Mouse (Mus musculus): ENCODE data around the gene Cbll1. TPM values are rescaled to one million over a fixed set of nuclear protein-coding genes. Genes with fewer than 3 reads are reported as not detected.

Gene Cbll1
- total and polyA plus RNA-seq, 3 experiments = 5.7 to 111 (median 16.3) TPM

- Histone ChIP-seq H3K27me3 (ENCODE audit: insufficient read depth, low read length) (peaks cover 22% of the 10 kb centered on the region), H3K9me3 (replicated peaks) (no peaks in the 10 kb centered on the region), H3K4me1 (ENCODE audit: insufficient read depth, low read depth, low read length) (peaks cover 4% of the 10 kb centered on the region), H3K36me3 (replicated peaks) (no peaks in the 10 kb centered on the region), H3K4me3 (ENCODE audit: low read depth, low read length) (no peak overlapping the region)
- DNase-seq (ENCODE audit: low spot score) (no peak), ATAC-seq (ENCODE audit: extremely low read depth, insufficient number of reproducible peaks, low FRiP score, poor library complexity, severe bottlenecking) (no peak)
- TF ChIP-seq TAL1 (conservative IDR thresholded peaks at IDR 0.05; ENCODE audit: low read depth, low read length) (no peak), GATA1 (IDR thresholded peaks at IDR 0.05; ENCODE audit: borderline replicate concordance, low read length) (no peak), POLR2AphosphoS5 (IDR thresholded peaks at IDR 0.05; ENCODE audit: insufficient replicate concordance, low read depth, low read length) (no peak), CTCF (IDR thresholded peaks at IDR 0.05; ENCODE audit: low read depth, low read length) (no peak), GATA2 (IDR thresholded peaks at IDR 0.05; ENCODE audit: borderline replicate concordance, low read depth, low read length) (no peak)
These were observed 14.5 kb upstream of the Cbll1 start for GRCm38 (mm10) chr12:31513724-31514503.

- TF ChIP-seq TAL1 (conservative IDR thresholded peaks at IDR 0.05; ENCODE audit: low read depth, low read length) (no peak), GATA1 (IDR thresholded peaks at IDR 0.05; ENCODE audit: borderline replicate concordance, low read length) (no peak), CTCF (IDR thresholded peaks at IDR 0.05; ENCODE audit: low read depth, low read length) (no peak), GATA2 (IDR thresholded peaks at IDR 0.05; ENCODE audit: borderline replicate concordance, low read depth, low read length) (no peak), POLR2AphosphoS5 (IDR thresholded peaks at IDR 0.05; ENCODE audit: insufficient replicate concordance, low read depth, low read length) (no peak)
- peaks cover 3% of the 10 kb centered on the region for H3K4me1 ChIP-seq (ENCODE audit: insufficient read depth, low read depth, low read length)
- no peak for ATAC-seq (ENCODE audit: extremely low read depth, insufficient number of reproducible peaks, low FRiP score, poor library complexity, severe bottlenecking)
- H3K4me3 ChIP-seq (ENCODE audit: low read depth, low read length) = no peak overlapping the region
- H3K9me3 ChIP-seq (replicated peaks) = no peaks in the 10 kb centered on the region
- H3K27me3 ChIP-seq (ENCODE audit: insufficient read depth, low read length) = peaks cover 22% of the 10 kb centered on the region
- DNase-seq (ENCODE audit: low spot score) = no peak
- H3K36me3 ChIP-seq (replicated peaks) = no peaks in the 10 kb centered on the region
These were observed 13.4 kb upstream of the Cbll1 start for GRCm38 (mm10) chr12:31512634-31513411.

DNA sequence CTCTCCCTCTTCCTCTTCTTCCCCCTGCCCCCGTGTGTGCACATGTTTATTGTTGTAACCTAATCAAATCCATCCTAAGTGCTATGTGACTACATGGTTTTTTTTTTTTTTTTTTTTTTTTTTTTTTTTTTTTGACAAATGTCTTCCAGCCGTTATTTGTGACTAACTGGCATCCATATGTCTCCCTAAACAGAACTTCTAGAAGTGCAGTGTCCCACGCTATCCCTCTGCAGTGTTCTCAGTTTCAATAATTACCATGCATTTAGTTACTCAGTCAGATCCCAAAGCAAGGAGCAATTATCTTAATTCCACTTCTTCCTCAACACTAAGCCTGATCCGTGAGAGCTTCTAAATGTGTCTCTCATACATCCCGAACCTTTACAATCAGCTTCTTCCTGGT lies 11.8 kb upstream of the Cbll1 start:
- H3K4me3 ChIP-seq (ENCODE audit: low read depth, low read length) = no peak overlapping the region
- peaks cover 26% of the 10 kb centered on the region for H3K27me3 ChIP-seq (ENCODE audit: insufficient read depth, low read length)
- no peaks in the 10 kb centered on the region for H3K36me3 ChIP-seq (replicated peaks)
- no peak for DNase-seq (ENCODE audit: low spot score)
- ATAC-seq (ENCODE audit: extremely low read depth, insufficient number of reproducible peaks, low FRiP score, poor library complexity, severe bottlenecking) = no peak
- no peaks in the 10 kb centered on the region for H3K9me3 ChIP-seq (replicated peaks)
- TF ChIP-seq GATA1 (IDR thresholded peaks at IDR 0.05; ENCODE audit: borderline replicate concordance, low read length) (no peak), GATA2 (IDR thresholded peaks at IDR 0.05; ENCODE audit: borderline replicate concordance, low read depth, low read length) (no peak), TAL1 (conservative IDR thresholded peaks at IDR 0.05; ENCODE audit: low read depth, low read length) (no peak), POLR2AphosphoS5 (IDR thresholded peaks at IDR 0.05; ENCODE audit: insufficient replicate concordance, low read depth, low read length) (no peak), CTCF (IDR thresholded peaks at IDR 0.05; ENCODE audit: low read depth, low read length) (no peak)
- H3K4me1 ChIP-seq (ENCODE audit: insufficient read depth, low read depth, low read length) = no peaks in the 10 kb centered on the region

DNA sequence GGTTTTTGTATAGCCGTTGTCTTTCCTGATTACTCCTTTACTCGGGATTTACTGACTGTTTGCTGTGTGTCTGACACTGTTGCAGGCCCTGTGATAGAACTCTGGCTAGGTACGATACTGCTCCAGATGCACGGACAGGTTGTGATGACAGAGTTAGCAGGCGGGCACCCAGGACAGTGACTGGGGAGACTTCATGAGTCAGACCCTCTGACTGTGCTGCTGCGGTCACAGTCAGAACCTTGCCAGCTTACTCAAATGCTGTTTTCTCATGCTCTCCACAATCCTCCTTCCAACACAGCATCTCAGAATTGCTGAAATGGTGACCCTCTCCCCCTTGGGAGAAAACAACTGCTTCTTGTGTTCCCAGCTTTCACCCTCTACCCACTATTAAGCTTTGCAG lies 9.1 kb upstream of the Cbll1 start:
- no peak for TF ChIP-seq POLR2AphosphoS5 (IDR thresholded peaks at IDR 0.05; ENCODE audit: insufficient replicate concordance, low read depth, low read length)
- no peak for TF ChIP-seq GATA2 (IDR thresholded peaks at IDR 0.05; ENCODE audit: borderline replicate concordance, low read depth, low read length)
- TF ChIP-seq TAL1 (conservative IDR thresholded peaks at IDR 0.05; ENCODE audit: low read depth, low read length) = no peak
- no peak for TF ChIP-seq CTCF (IDR thresholded peaks at IDR 0.05; ENCODE audit: low read depth, low read length)
- no peak for TF ChIP-seq GATA1 (IDR thresholded peaks at IDR 0.05; ENCODE audit: borderline replicate concordance, low read length)
- H3K4me3 ChIP-seq (ENCODE audit: low read depth, low read length) = no peak overlapping the region
- H3K4me1 ChIP-seq (ENCODE audit: insufficient read depth, low read depth, low read length) = no peaks in the 10 kb centered on the region
- H3K9me3 ChIP-seq (replicated peaks) = no peaks in the 10 kb centered on the region
- ATAC-seq (ENCODE audit: extremely low read depth, insufficient number of reproducible peaks, low FRiP score, poor library complexity, severe bottlenecking) (no peak), DNase-seq (ENCODE audit: low spot score) (no peak)
- no peaks in the 10 kb centered on the region for H3K36me3 ChIP-seq (replicated peaks)
- peaks cover 16% of the 10 kb centered on the region for H3K27me3 ChIP-seq (ENCODE audit: insufficient read depth, low read length)

DNA sequence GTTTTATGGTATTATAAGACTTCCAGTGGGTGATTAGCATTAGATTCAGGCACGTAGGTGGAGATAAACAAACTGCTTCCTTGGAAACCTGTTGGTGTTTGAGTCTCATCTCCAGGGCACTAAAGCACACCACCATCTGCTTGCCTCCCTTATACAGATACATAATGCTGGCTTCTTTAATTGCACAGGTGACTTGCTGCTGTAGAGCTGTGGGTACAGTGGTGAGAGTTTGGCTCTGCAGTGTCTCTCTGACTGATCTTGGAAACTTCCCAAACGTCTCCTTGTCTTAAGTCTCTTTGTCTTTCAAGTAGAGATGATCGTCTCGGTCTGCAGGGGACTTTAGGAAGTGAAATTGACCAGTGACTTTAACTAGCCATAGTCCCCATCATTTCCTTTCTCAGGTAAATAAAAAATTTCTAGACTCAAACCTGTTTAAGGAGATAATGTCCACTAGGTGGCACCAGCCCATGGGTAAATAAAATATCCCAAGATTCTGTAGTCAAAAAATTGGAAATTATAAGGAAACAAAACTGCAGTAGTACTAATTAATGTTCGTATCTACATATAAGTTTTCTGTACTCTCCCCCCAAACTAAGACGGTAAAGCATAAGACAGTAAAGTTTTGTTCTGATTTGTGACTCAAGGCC lies 8.4 kb upstream of the Cbll1 start:
- Histone ChIP-seq H3K27me3 (ENCODE audit: insufficient read depth, low read length) (peaks cover 13% of the 10 kb centered on the region), H3K36me3 (replicated peaks) (no peaks in the 10 kb centered on the region), H3K4me3 (ENCODE audit: low read depth, low read length) (no peak overlapping the region), H3K4me1 (ENCODE audit: insufficient read depth, low read depth, low read length) (no peaks in the 10 kb centered on the region), H3K9me3 (replicated peaks) (no peaks in the 10 kb centered on the region)
- DNase-seq (ENCODE audit: low spot score) = no peak
- no peak for ATAC-seq (ENCODE audit: extremely low read depth, insufficient number of reproducible peaks, low FRiP score, poor library complexity, severe bottlenecking)
- TF ChIP-seq GATA2 (IDR thresholded peaks at IDR 0.05; ENCODE audit: borderline replicate concordance, low read depth, low read length) (no peak), GATA1 (IDR thresholded peaks at IDR 0.05; ENCODE audit: borderline replicate concordance, low read length) (no peak), POLR2AphosphoS5 (IDR thresholded peaks at IDR 0.05; ENCODE audit: insufficient replicate concordance, low read depth, low read length) (no peak), TAL1 (conservative IDR thresholded peaks at IDR 0.05; ENCODE audit: low read depth, low read length) (no peak), CTCF (IDR thresholded peaks at IDR 0.05; ENCODE audit: low read depth, low read length) (no peak)

DNA sequence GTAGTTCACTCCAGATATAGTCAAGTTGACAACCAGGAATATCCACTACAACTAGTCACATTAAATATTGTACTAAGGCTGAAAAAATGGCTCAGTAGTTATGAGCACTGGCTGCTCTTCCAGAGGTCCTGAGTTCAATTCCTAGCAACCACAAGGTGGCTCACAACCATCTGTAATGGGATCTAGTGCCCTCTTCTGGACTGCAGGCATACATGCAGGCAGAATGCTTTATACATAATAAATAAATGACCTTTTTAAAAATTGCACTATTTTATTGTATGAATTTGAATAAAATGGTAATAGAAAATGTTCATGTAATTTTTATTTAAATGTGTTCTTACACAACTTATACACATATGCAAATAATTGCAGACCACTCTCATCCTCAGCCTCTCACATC lies 3.8 kb upstream of the Cbll1 start:
- Histone ChIP-seq H3K4me1 (ENCODE audit: insufficient read depth, low read depth, low read length) (peaks cover 16% of the 10 kb centered on the region), H3K9me3 (replicated peaks) (no peaks in the 10 kb centered on the region)
- no peak for DNase-seq (ENCODE audit: low spot score)

More for the DNA sequence above, 3.8 kb upstream of the Cbll1 start:
- ATAC-seq (ENCODE audit: extremely low read depth, insufficient number of reproducible peaks, low FRiP score, poor library complexity, severe bottlenecking) = no peak
- Histone ChIP-seq H3K36me3 (replicated peaks) (no peaks in the 10 kb centered on the region), H3K4me3 (ENCODE audit: low read depth, low read length) (no peak overlapping the region), H3K27me3 (ENCODE audit: insufficient read depth, low read length) (peaks cover 8% of the 10 kb centered on the region; the same call in 1 of the 2 replicates)
- TF ChIP-seq CTCF (IDR thresholded peaks at IDR 0.05; ENCODE audit: low read depth, low read length) = 0 out of 2 replicates have a peak, but pooled peaks have one; percentile 27
- TF ChIP-seq GATA2 (IDR thresholded peaks at IDR 0.05; ENCODE audit: borderline replicate concordance, low read depth, low read length) = no peak
